Mouse (Mus musculus): ENCODE results near the gene Cdc7. TPM values are rescaled to one million over a fixed set of nuclear protein-coding genes. Genes with fewer than 3 reads are reported as not detected.

Gene Cdc7
- polyA plus RNA-seq, 1 experiment = 17.1 TPM

GRCm38 (mm10) chr5:106956467-106956866, 7.7 kb upstream of the Cdc7 start:
- H3K27ac ChIP-seq (ENCODE audit: control insufficient read depth, insufficient read depth, low read depth, low read length) = no peak overlapping the region
- no peak for TF ChIP-seq POLR2A (IDR thresholded peaks at IDR 0.05; ENCODE audit: control insufficient read depth, low read depth, low read length)
- TF ChIP-seq CTCF (IDR thresholded peaks at IDR 0.05; ENCODE audit: control insufficient read depth, insufficient read depth, insufficient replicate concordance, low read depth, low read length) = no peak
- no peak overlapping the region for H3K4me3 ChIP-seq (ENCODE audit: control insufficient read depth, low read depth, low read length)
- no peaks in the 10 kb centered on the region for H3K36me3 ChIP-seq (ENCODE audit: control insufficient read depth, insufficient read depth, low read length)
- H3K27me3 ChIP-seq (ENCODE audit: control insufficient read depth, insufficient read depth, low read length) = no peaks in the 10 kb centered on the region
- H3K4me1 ChIP-seq (ENCODE audit: control insufficient read depth, insufficient read depth, low read length) = no peaks in the 10 kb centered on the region

GRCm38 (mm10) chr5:106959031-106959430, 5.1 kb upstream of the Cdc7 start:
- Histone ChIP-seq H3K36me3 (ENCODE audit: control insufficient read depth, insufficient read depth, low read length) (no peaks in the 10 kb centered on the region), H3K27me3 (ENCODE audit: control insufficient read depth, insufficient read depth, low read length) (no peaks in the 10 kb centered on the region), H3K4me3 (ENCODE audit: control insufficient read depth, low read depth, low read length) (no peak overlapping the region), H3K4me1 (ENCODE audit: control insufficient read depth, insufficient read depth, low read length) (peaks cover 3% of the 10 kb centered on the region), H3K27ac (ENCODE audit: control insufficient read depth, insufficient read depth, low read depth, low read length) (no peak overlapping the region)
- TF ChIP-seq CTCF (IDR thresholded peaks at IDR 0.05; ENCODE audit: control insufficient read depth, insufficient read depth, insufficient replicate concordance, low read depth, low read length) = no peak
- TF ChIP-seq POLR2A (IDR thresholded peaks at IDR 0.05; ENCODE audit: control insufficient read depth, low read depth, low read length) = no peak

- TF ChIP-seq CTCF (IDR thresholded peaks at IDR 0.05; ENCODE audit: control insufficient read depth, insufficient read depth, insufficient replicate concordance, low read depth, low read length) (no peak), POLR2A (IDR thresholded peaks at IDR 0.05; ENCODE audit: control insufficient read depth, low read depth, low read length) (no peak)
- H3K4me1 ChIP-seq (ENCODE audit: control insufficient read depth, insufficient read depth, low read length) = peaks cover 6% of the 10 kb centered on the region
- no peaks in the 10 kb centered on the region for H3K36me3 ChIP-seq (ENCODE audit: control insufficient read depth, insufficient read depth, low read length)
- no peaks in the 10 kb centered on the region for H3K27me3 ChIP-seq (ENCODE audit: control insufficient read depth, insufficient read depth, low read length)
- H3K4me3 ChIP-seq (ENCODE audit: control insufficient read depth, low read depth, low read length) = no peak overlapping the region
- no peak overlapping the region for H3K27ac ChIP-seq (ENCODE audit: control insufficient read depth, insufficient read depth, low read depth, low read length)
Observed at GRCm38 (mm10) chr5:106960451-106960850, 3.7 kb upstream of the Cdc7 start.

- no peaks in the 10 kb centered on the region for H3K27me3 ChIP-seq (ENCODE audit: control insufficient read depth, insufficient read depth, low read length)
- peaks cover 6% of the 10 kb centered on the region for H3K4me1 ChIP-seq (ENCODE audit: control insufficient read depth, insufficient read depth, low read length)
- peak overlapping the region; percentile 98 for H3K4me3 ChIP-seq (ENCODE audit: control insufficient read depth, low read depth, low read length)
- no peaks in the 10 kb centered on the region for H3K36me3 ChIP-seq (ENCODE audit: control insufficient read depth, insufficient read depth, low read length)
- peak overlapping the region; percentile 92 for H3K27ac ChIP-seq (ENCODE audit: control insufficient read depth, insufficient read depth, low read depth, low read length)
- TF ChIP-seq CTCF (IDR thresholded peaks at IDR 0.05; ENCODE audit: control insufficient read depth, insufficient read depth, insufficient replicate concordance, low read depth, low read length) (no peak), POLR2A (IDR thresholded peaks at IDR 0.05; ENCODE audit: control insufficient read depth, low read depth, low read length) (peak; percentile 5; the same call in 1 of the 2 replicates)
Observed at GRCm38 (mm10) chr5:106964513-106965014, 442 bp downstream of the Cdc7 start.

- no peaks in the 10 kb centered on the region for H3K27me3 ChIP-seq (ENCODE audit: control insufficient read depth, insufficient read depth, low read length)
Observed at GRCm38 (mm10) chr5:106966443-106966842, 2.3 kb downstream of the Cdc7 start.

GRCm38 (mm10) chr5:106967578-106967977, 3.5 kb downstream of the Cdc7 start:
- TF ChIP-seq POLR2A (IDR thresholded peaks at IDR 0.05; ENCODE audit: control insufficient read depth, low read depth, low read length) (no peak), CTCF (IDR thresholded peaks at IDR 0.05; ENCODE audit: control insufficient read depth, insufficient read depth, insufficient replicate concordance, low read depth, low read length) (no peak)
- Histone ChIP-seq H3K4me3 (ENCODE audit: control insufficient read depth, low read depth, low read length) (no peak overlapping the region), H3K4me1 (ENCODE audit: control insufficient read depth, insufficient read depth, low read length) (peaks cover 6% of the 10 kb centered on the region), H3K27ac (ENCODE audit: control insufficient read depth, insufficient read depth, low read depth, low read length) (no peak overlapping the region), H3K36me3 (ENCODE audit: control insufficient read depth, insufficient read depth, low read length) (no peaks in the 10 kb centered on the region; the same call in 1 of the 2 replicates), H3K27me3 (ENCODE audit: control insufficient read depth, insufficient read depth, low read length) (no peaks in the 10 kb centered on the region)

More at GRCm38 (mm10) chr5:106966443-106966842, 2.3 kb downstream of the Cdc7 start:
- TF ChIP-seq CTCF (IDR thresholded peaks at IDR 0.05; ENCODE audit: control insufficient read depth, insufficient read depth, insufficient replicate concordance, low read depth, low read length) (no peak), POLR2A (IDR thresholded peaks at IDR 0.05; ENCODE audit: control insufficient read depth, low read depth, low read length) (no peak)
- Histone ChIP-seq H3K27ac (ENCODE audit: control insufficient read depth, insufficient read depth, low read depth, low read length) (no peak overlapping the region), H3K4me3 (ENCODE audit: control insufficient read depth, low read depth, low read length) (no peak overlapping the region), H3K36me3 (ENCODE audit: control insufficient read depth, insufficient read depth, low read length) (no peaks in the 10 kb centered on the region; the same call in 1 of the 2 replicates), H3K4me1 (ENCODE audit: control insufficient read depth, insufficient read depth, low read length) (peaks cover 6% of the 10 kb centered on the region)

- TF ChIP-seq CTCF (IDR thresholded peaks at IDR 0.05; ENCODE audit: control insufficient read depth, insufficient read depth, insufficient replicate concordance, low read depth, low read length) (no peak), POLR2A (IDR thresholded peaks at IDR 0.05; ENCODE audit: control insufficient read depth, low read depth, low read length) (no peak)
- Histone ChIP-seq H3K4me1 (ENCODE audit: control insufficient read depth, insufficient read depth, low read length) (no peaks in the 10 kb centered on the region), H3K4me3 (ENCODE audit: control insufficient read depth, low read depth, low read length) (no peak overlapping the region), H3K36me3 (ENCODE audit: control insufficient read depth, insufficient read depth, low read length) (peaks cover 5% of the 10 kb centered on the region), H3K27ac (ENCODE audit: control insufficient read depth, insufficient read depth, low read depth, low read length) (no peak overlapping the region), H3K27me3 (ENCODE audit: control insufficient read depth, insufficient read depth, low read length) (no peaks in the 10 kb centered on the region)
Observed at GRCm38 (mm10) chr5:106973883-106974282, 9.8 kb downstream of the Cdc7 start.

All from testis, adult 2 months (tissue).